Mouse (Mus musculus) liver, embryonic 15.5 days (tissue): ENCODE measurements around the gene Lce3e. TPM values are rescaled to one million over a fixed set of nuclear protein-coding genes. Genes with fewer than 3 reads are reported as not detected.

Experiments
- ATAC-seq: fragments of 200-750 bp; cut with Nextera tagmentation; 2 replicates; pipeline ENCODE4 v1.8.0; 2017; ENCODE audit warnings: moderate number of reproducible peaks, mild to moderate bottlenecking, moderate library complexity; ENCODE audit not compliant: insufficient read depth
- H3K27ac ChIP-seq: fragments of 300-500 bp; sonication (generic); replicated peaks from 2 replicates; pipeline ENCODE4 v1.5.1; 2015; ENCODE audit warnings: mild to moderate bottlenecking, inconsistent platforms
- H3K27me3 ChIP-seq: fragments of 300-500 bp; sonication (generic); 2 replicates; pipeline ENCODE4 v1.6.1; 2015; ENCODE audit warnings: mild to moderate bottlenecking, inconsistent platforms
- H3K36me3 ChIP-seq: fragments of 300-500 bp; sonication (generic); replicated peaks from 2 replicates; pipeline ENCODE4 v1.6.1; 2015; ENCODE audit warnings: moderate library complexity, mild to moderate bottlenecking, inconsistent platforms
- H3K4me1 ChIP-seq: fragments of 300-500 bp; sonication (generic); replicated peaks from 2 replicates; pipeline ENCODE4 v1.6.1; 2015; ENCODE audit warnings: inconsistent platforms
- H3K4me2 ChIP-seq: fragments of 300-500 bp; sonication (generic); 2 replicates; pipeline ENCODE4 v1.6.1; 2015; ENCODE audit warnings: moderate library complexity, mild to moderate bottlenecking, inconsistent platforms
- H3K4me3 ChIP-seq: fragments of 300-500 bp; sonication (generic); replicated peaks from 2 replicates; pipeline ENCODE4 v1.5.1; 2015; ENCODE audit warnings: mild to moderate bottlenecking, inconsistent platforms
- H3K9ac ChIP-seq: fragments of 300-500 bp; sonication (generic); 2 replicates; pipeline ENCODE4 v1.6.1; 2015; ENCODE audit warnings: moderate library complexity, mild to moderate bottlenecking, inconsistent platforms
- H3K9me3 ChIP-seq: fragments of 300-500 bp; sonication (generic); replicated peaks from 2 replicates; pipeline ENCODE4 v1.6.1; 2016; ENCODE audit warnings: inconsistent platforms
- WGBS: fragments of 180-500 bp; shearing (Covaris S2); methylation state at CpG from one replicate; pipeline ENCODE4 v1.1.7; 2015; ENCODE audit warnings: mixed read lengths; ENCODE audit not compliant: insufficient replicate concordance; 5-methylcytosine and 5-hydroxymethylcytosine counted together
- polyA plus RNA-seq: library from polyadenylated mRNA; unstranded; fragments of >200 nt; fragmentation: Nextera tagmentation; extraction: Ambion mirVana; gene quantifications from 2 replicates; pipeline ENCODE4 v1.2.1, GENCODE M21; 2015

The Lce3e gene
- not detected in 2 replicates for polyA plus RNA-seq

DNA sequence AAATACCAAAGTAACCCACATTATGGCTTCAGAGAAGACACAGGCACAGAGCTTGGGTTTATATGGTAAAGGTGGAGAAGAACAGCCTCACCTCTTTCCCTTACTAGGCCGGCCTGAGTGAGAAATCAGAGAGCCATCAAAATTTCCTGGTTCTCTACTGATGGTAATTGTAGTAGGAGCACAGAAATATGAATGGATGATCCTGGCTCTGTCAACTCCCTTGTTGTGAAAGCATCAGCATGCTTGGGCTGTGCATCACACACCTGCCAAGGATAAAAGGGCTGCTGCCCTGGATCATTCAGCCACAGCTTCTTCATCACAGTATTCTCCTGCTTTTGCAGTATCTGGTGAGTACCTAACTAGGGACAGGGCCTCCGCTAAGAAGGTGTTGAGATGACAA lies at the start of gene Lce3e:
Gene Lce3e (plus strand): TSS at position 301 of the 400 bp plus-strand sequence.
- Histone ChIP-seq H3K9me3 (no peaks in the 10 kb centered on the region), H3K4me2 (no peak within 1 kb of the TSS), H3K4me1 (no peaks in the 10 kb centered on the region), H3K4me3 (no peak within 1 kb of the TSS), H3K27me3 (no peaks in the 10 kb centered on the region), H3K36me3 (no peaks in the 10 kb centered on the region), H3K9ac (no peak within 1 kb of the TSS), H3K27ac (no peak within 1 kb of the TSS)
- ATAC-seq = no peak
- WGBS = 63% methylated on average over 2 of the region's 2 CpGs

DNA sequence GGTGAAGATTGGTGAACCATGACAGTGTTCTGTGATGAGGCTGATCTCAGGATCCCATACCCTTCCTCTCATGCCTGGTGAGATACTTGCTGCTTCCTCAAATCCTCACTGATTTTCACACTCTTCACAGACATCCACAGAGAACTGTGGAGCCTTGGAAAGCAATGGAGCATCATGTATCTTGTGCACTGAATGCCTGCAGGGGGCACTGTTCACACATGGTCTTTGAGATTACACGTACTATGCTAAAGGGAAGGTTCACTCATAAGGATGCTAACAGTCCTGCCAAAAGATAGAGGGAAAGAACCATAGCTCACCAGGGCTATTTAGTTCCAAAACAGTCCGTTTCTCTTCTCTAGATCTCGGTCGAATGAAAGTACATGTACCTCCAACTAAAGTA lies 46.5 kb upstream of the Lce3e start:
- no peaks in the 10 kb centered on the region for H3K4me1 ChIP-seq
- no peak overlapping the region for H3K4me2 ChIP-seq
- H3K9me3 ChIP-seq = no peaks in the 10 kb centered on the region
- H3K27ac ChIP-seq = no peak overlapping the region
- H3K9ac ChIP-seq = no peak overlapping the region
- no peak for ATAC-seq
- no peaks in the 10 kb centered on the region for H3K36me3 ChIP-seq
- no peak overlapping the region for H3K4me3 ChIP-seq
- 41% methylated on average over 4 of the region's 4 CpGs for WGBS
- H3K27me3 ChIP-seq = no peaks in the 10 kb centered on the region

DNA sequence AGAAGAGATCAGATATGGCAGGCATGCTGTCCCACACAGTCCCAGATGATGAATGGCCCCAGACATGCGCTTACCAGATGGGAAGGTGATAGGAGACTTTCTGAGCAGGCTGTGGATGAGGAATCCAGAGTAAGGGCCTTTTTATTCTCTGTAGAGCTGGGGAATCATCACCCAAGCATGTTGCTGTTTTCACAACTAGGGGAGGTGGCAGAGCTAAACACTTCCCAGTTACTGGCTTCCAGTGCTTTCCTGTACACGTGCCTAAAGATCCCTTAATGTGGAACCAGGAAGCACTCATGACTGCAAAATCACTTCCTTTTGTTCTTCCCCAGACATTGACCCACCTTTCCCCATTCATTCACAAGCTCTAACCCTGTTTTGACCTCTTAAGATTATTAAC lies 40.7 kb upstream of the Lce3e start, which contains the start of gene Lce3a:
Gene Lce3a (minus strand): TSS at position 101 of the 400 bp plus-strand sequence.
- H3K36me3 ChIP-seq = no peaks in the 10 kb centered on the region
- H3K4me3 ChIP-seq = no peak within 1 kb of the TSS
- WGBS = 32% methylated on average over 2 of the region's 2 CpGs

DNA sequence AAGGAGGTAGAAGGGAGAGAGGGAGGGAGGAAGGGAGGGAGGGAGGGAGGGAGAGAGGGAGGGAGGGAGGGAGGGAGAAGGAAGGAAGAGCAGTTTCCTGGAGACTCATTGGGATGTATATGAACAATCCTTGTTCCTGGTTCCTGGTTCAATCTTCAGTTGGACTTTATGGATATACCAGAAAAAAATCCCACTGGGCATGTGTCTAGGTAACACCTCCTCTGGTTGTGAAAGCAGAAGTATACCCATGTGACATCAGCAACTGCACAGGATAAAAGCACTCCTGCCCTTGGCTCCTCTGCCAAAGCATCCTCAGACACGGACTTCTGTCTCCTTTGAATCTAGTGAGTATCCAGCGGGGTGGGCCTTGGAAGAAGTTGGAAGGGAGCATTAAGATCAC lies 34.2 kb upstream of the Lce3e start, which contains the start of gene Lce3b:
Gene Lce3b (plus strand): TSS at position 301 of the 400 bp plus-strand sequence.
- Histone ChIP-seq H3K4me1 (no peaks in the 10 kb centered on the region), H3K27ac (no peak within 1 kb of the TSS), H3K4me2 (no peak within 1 kb of the TSS), H3K9ac (no peak within 1 kb of the TSS), H3K4me3 (no peak within 1 kb of the TSS), H3K36me3 (no peaks in the 10 kb centered on the region), H3K27me3 (no peaks in the 10 kb centered on the region), H3K9me3 (no peaks in the 10 kb centered on the region)
- 37% methylated on average over 2 of the region's 2 CpGs for WGBS
- ATAC-seq = no peak

More for the DNA sequence above, 40.7 kb upstream of the Lce3e start, which contains the start of gene Lce3a:
- H3K9ac ChIP-seq = no peak within 1 kb of the TSS
- no peak within 1 kb of the TSS for H3K4me2 ChIP-seq
- H3K27me3 ChIP-seq = no peaks in the 10 kb centered on the region
- no peaks in the 10 kb centered on the region for H3K9me3 ChIP-seq
- H3K27ac ChIP-seq = no peak within 1 kb of the TSS
- H3K4me1 ChIP-seq = no peaks in the 10 kb centered on the region
- ATAC-seq = no peak

DNA sequence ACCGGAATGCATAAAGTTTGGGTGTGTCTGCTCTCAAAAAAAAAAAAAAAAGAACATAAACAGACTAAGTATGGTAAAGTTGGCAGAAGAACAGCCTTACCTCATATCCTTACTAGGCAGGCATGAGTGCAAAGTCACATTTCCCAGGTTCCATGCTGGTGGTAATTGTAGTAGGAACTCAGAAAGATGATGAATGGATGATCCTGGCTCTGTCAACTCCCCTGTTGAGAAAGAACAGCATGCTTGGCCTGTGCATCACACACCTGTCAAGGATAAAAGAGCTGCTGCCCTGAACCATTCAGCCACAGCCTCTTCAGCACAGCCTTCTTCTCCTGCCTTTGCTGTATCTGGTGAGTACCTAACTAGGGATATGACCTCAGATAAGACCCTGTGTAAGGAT lies 22.7 kb upstream of the Lce3e start, which contains the start of gene Lce3c:
Gene Lce3c (plus strand): TSS at position 301 of the 400 bp plus-strand sequence.
- H3K27ac ChIP-seq = no peak within 1 kb of the TSS
- ATAC-seq = no peak
- no peaks in the 10 kb centered on the region for H3K9me3 ChIP-seq
- no peaks in the 10 kb centered on the region for H3K36me3 ChIP-seq
- WGBS = 52% methylated on average over 1 of the region's 1 CpGs
- no peaks in the 10 kb centered on the region for H3K27me3 ChIP-seq
- no peak within 1 kb of the TSS for H3K9ac ChIP-seq
- no peaks in the 10 kb centered on the region for H3K4me1 ChIP-seq
- no peak within 1 kb of the TSS for H3K4me2 ChIP-seq
- no peak within 1 kb of the TSS for H3K4me3 ChIP-seq

DNA sequence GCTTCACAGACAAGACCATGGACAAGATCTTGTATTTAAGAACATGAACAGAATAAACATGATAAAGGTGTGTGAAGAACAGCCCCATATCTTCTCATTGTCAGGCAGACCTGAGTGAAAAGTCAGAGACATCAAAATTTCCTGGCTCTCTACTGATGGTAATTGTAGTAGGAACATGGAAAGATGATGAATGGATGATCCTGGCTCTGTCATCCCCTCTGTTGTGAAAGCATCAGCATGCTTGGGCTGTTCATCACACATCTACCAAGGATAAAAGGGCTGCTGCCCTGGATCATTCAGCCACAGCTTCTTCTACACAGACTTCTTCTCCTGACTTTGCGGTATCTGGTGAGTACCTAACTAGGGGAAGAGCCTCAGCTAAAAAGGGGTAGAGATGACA lies 9.8 kb upstream of the Lce3e start, which contains the start of gene Lce3d:
Gene Lce3d (plus strand): TSS at position 301 of the 400 bp plus-strand sequence.
- Histone ChIP-seq H3K9me3 (no peaks in the 10 kb centered on the region), H3K9ac (no peak within 1 kb of the TSS), H3K4me2 (no peak within 1 kb of the TSS), H3K27me3 (no peaks in the 10 kb centered on the region), H3K4me1 (no peaks in the 10 kb centered on the region), H3K4me3 (no peak within 1 kb of the TSS), H3K27ac (no peak within 1 kb of the TSS), H3K36me3 (no peaks in the 10 kb centered on the region)
- WGBS = 54% methylated on average over 1 of the region's 1 CpGs
- ATAC-seq = no peak

DNA sequence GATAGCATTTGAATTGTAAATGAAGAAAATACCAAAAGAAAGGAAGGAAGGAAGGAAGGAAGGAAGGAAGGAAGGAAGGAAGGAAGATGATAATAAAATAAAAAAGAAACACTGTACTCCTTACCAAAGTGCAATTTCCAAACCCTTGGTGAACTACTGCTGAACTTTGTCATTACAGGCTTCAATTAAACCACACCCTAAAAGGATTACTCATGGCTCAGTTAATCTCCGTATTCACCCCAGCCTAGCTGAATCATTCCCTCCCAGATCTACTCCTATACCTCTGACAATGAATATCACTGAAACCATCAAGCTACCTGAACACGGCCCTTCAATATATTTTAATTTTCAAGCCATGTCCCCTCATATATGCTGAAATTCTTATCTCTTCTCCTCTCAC lies 11.6 kb downstream of the Lce3e start:
- Histone ChIP-seq H3K4me1 (no peaks in the 10 kb centered on the region), H3K36me3 (no peaks in the 10 kb centered on the region), H3K4me2 (no peak overlapping the region), H3K4me3 (no peak overlapping the region), H3K27me3 (no peaks in the 10 kb centered on the region), H3K27ac (no peak overlapping the region), H3K9me3 (no peaks in the 10 kb centered on the region), H3K9ac (no peak overlapping the region)
- WGBS = 61% methylated on average over 2 of the region's 2 CpGs
- no peak for ATAC-seq

DNA sequence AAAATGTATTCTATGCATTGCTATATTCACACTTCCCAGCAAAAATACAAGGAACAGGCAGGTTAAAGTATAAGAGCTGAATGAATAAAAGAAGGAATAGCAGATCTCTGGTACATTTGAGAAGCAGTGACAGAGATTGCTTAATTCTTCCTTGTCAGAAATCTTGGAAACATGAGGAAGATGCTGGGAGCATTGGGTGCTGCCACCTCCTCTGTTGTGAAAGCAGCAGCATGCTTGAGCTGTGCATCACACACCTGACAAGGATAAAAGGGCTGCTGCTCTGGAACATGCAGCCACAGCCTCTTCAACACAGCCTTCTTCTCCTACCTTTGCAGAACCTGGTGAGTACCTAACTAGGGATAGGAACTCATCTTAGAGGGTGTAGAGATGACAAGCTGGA lies 25.1 kb downstream of the Lce3e start, which contains the start of gene Lce3f:
Gene Lce3f (plus strand): TSS at position 301 of the 400 bp plus-strand sequence.
- Histone ChIP-seq H3K9ac (no peak within 1 kb of the TSS), H3K4me1 (no peaks in the 10 kb centered on the region), H3K27ac (no peak within 1 kb of the TSS), H3K27me3 (no peaks in the 10 kb centered on the region), H3K9me3 (no peaks in the 10 kb centered on the region), H3K36me3 (no peaks in the 10 kb centered on the region), H3K4me2 (no peak within 1 kb of the TSS), H3K4me3 (no peak within 1 kb of the TSS)
- ATAC-seq = no peak

DNA sequence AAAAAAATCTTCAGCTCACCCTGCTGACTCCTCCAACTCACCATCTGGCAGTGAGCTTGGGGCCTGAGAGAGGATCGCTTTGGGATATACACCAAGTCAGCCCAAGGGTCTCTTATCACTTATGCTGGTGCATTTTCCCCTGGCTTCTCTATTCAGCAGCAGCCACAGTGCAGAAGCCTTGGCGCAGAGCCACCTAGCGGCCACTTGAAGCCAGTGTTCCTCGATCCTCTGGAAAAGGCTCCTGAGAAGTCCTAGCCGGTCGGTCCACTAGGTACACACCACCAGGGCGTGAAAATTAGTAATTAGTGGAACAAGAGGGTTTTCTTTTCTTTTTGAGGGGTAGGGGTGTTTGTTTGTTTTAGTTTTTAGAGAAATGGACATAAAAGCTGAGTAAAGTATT lies 31.8 kb downstream of the Lce3e start:
- Histone ChIP-seq H3K4me3 (no peak overlapping the region), H3K9ac (no peak overlapping the region), H3K27ac (no peak overlapping the region), H3K4me1 (no peaks in the 10 kb centered on the region), H3K27me3 (no peaks in the 10 kb centered on the region), H3K4me2 (no peak overlapping the region), H3K36me3 (no peaks in the 10 kb centered on the region), H3K9me3 (no peaks in the 10 kb centered on the region)
- no peak for ATAC-seq
- WGBS = 6% methylated on average over 7 of the region's 7 CpGs

DNA sequence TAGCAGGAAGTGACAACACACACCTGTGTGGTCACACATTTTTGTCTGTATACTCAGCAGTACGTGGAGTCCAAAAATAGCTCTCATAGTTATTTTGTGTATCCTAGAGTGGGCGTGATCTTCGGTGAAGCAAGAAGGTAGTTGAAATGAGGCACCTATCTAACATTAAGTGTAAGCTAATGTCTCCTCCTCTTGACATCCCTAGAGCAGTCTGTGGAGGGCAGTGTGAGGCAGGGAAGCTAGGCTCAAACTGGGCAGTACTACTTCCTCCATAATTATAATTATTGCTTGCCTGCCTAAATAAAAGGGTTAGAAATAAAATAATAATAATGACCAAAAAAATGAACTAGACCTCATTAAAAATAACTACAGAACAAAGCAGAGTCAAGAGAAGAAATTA lies 33.8 kb downstream of the Lce3e start:
- no peak overlapping the region for H3K27ac ChIP-seq
- H3K36me3 ChIP-seq = no peaks in the 10 kb centered on the region
- no peaks in the 10 kb centered on the region for H3K4me1 ChIP-seq
- H3K4me2 ChIP-seq = no peak overlapping the region
- H3K9ac ChIP-seq = no peak overlapping the region
- H3K9me3 ChIP-seq = no peaks in the 10 kb centered on the region
- 59% methylated on average over 3 of the region's 3 CpGs for WGBS
- no peak for ATAC-seq
- no peaks in the 10 kb centered on the region for H3K27me3 ChIP-seq
- H3K4me3 ChIP-seq = no peak overlapping the region

DNA sequence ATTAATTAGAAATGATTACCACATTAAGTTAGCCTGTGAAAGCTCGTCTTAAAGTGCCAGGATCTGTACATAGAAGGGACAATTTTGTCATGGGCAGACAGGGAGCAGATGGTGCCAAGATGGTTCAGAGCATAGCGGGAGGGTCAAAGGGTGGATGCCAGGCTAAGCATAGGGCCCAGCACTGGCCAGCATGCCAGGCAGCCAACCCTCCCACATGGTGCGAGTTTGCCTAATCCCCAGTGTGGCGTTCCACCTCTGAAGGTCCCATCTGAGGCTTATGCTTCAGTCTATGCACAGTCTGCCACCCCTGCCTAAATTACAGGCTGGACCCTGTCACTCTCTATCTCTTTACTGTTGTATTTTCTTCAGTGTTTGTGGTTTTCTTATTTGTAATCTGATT lies 36.0 kb downstream of the Lce3e start:
- Histone ChIP-seq H3K27me3 (no peaks in the 10 kb centered on the region), H3K36me3 (no peaks in the 10 kb centered on the region), H3K27ac (no peak overlapping the region), H3K9me3 (no peaks in the 10 kb centered on the region), H3K4me2 (no peak overlapping the region), H3K4me3 (no peak overlapping the region), H3K4me1 (no peaks in the 10 kb centered on the region), H3K9ac (no peak overlapping the region)
- no peak for ATAC-seq
- 47% methylated on average over 4 of the region's 4 CpGs for WGBS

DNA sequence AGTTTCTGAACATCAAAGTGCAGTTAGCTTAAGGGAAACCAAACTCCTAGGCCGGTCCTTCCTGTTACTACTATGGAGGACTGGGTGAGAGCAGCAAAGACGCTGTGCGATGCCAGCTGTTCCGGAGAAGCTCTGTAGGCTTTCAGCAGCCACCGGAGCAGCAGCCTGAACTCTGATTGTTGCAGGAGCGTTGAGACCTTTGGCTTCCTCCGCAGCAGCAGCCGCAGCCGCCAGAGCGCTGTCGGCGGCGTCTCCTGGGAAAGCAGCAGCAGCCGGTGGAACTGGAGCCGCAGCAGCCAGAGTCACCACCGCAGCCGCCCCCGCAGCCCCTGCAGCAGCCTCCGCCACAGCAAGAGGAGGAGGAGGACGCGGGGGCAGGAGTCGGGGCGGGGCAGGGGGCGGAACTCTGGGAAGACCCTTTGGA lies 47.5 kb downstream of the Lce3e start:
- no peaks in the 10 kb centered on the region for H3K4me1 ChIP-seq
- peaks cover 18% of the 10 kb centered on the region for H3K27me3 ChIP-seq
- 3% methylated on average over 24 of the region's 24 CpGs for WGBS
- ATAC-seq = no peak
- H3K4me2 ChIP-seq = peak overlapping the region; percentile 53
- H3K9ac ChIP-seq = no peak overlapping the region
- no peaks in the 10 kb centered on the region for H3K9me3 ChIP-seq
- H3K36me3 ChIP-seq = no peaks in the 10 kb centered on the region
- H3K4me3 ChIP-seq = peak overlapping the region; percentile 34
- no peak overlapping the region for H3K27ac ChIP-seq
